Mouse (Mus musculus) hindbrain, embryonic 16.5 days (tissue): ENCODE measurements around the gene Olfr679. TPM values are rescaled to one million over a fixed set of nuclear protein-coding genes. Genes with fewer than 3 reads are reported as not detected.
"Not testable (repeated sequence)": the region's sequence is repeated elsewhere in the genome, so short reads cannot be mapped to it uniquely, and the experiment has no call there.

ENCODE experiments used
- ATAC-seq: fragments of 200-750 bp; cut with Nextera tagmentation; 2 replicates; pipeline ENCODE4 v1.8.0; 2017; ENCODE audit warnings: moderate TSS enrichment, moderate library complexity
- H3K27ac ChIP-seq: fragments of 300-500 bp; sonication (generic); 2 replicates; pipeline ENCODE4 v1.5.1; 2014; ENCODE audit warnings: low read depth, mild to moderate bottlenecking, control low read depth, low read length, moderate library complexity
- H3K27me3 ChIP-seq: fragments of 300-500 bp; sonication (generic); replicated peaks from 2 replicates; pipeline ENCODE4 v1.6.1; 2014; ENCODE audit warnings: low read length; ENCODE audit not compliant: control insufficient read depth, insufficient read depth
- H3K36me3 ChIP-seq: fragments of 300-500 bp; sonication (generic); 2 replicates; pipeline ENCODE4 v1.6.1; 2014; ENCODE audit warnings: mild to moderate bottlenecking, low read length, moderate library complexity, mixed read lengths; ENCODE audit not compliant: control insufficient read depth, insufficient read depth
- H3K4me1 ChIP-seq: fragments of 300-500 bp; sonication (generic); 2 replicates; pipeline ENCODE4 v1.6.1; 2014; ENCODE audit warnings: low read depth, low read length; ENCODE audit not compliant: control insufficient read depth, insufficient read depth
- H3K4me2 ChIP-seq: fragments of 300-500 bp; sonication (generic); 2 replicates; pipeline ENCODE4 v1.6.1; 2014; ENCODE audit warnings: mild to moderate bottlenecking, low read length, control low read depth, moderate library complexity
- H3K4me3 ChIP-seq: fragments of 300-500 bp; sonication (generic); 2 replicates; pipeline ENCODE4 v1.5.1; 2014; ENCODE audit warnings: mild to moderate bottlenecking, low read length, control low read depth, moderate library complexity
- H3K9ac ChIP-seq: fragments of 300-500 bp; sonication (generic); 2 replicates; pipeline ENCODE4 v1.6.1; 2014; ENCODE audit warnings: low read depth, mild to moderate bottlenecking, control low read depth, low read length, moderate library complexity
- H3K9me3 ChIP-seq: fragments of 300-500 bp; sonication (generic); 2 replicates; pipeline ENCODE4 v1.6.1; 2014; ENCODE audit warnings: mild to moderate bottlenecking, low read length, moderate library complexity; ENCODE audit not compliant: control insufficient read depth
- WGBS: fragments of 180-500 bp; shearing (Covaris S2); extraction: QIAGEN DNeasy Blood & Tissue Kit; methylation state at CpG from one replicate; pipeline ENCODE4 v1.1.7; 2014; 5-methylcytosine and 5-hydroxymethylcytosine counted together
- polyA plus RNA-seq: library from polyadenylated mRNA; unstranded; fragments of >200 nt; fragmentation: Nextera tagmentation; extraction: Ambion mirVana; gene quantifications from 2 replicates; pipeline ENCODE4 v1.2.1, GENCODE M21; 2015

Gene Olfr679
- not detected in 2 replicates for polyA plus RNA-seq

DNA sequence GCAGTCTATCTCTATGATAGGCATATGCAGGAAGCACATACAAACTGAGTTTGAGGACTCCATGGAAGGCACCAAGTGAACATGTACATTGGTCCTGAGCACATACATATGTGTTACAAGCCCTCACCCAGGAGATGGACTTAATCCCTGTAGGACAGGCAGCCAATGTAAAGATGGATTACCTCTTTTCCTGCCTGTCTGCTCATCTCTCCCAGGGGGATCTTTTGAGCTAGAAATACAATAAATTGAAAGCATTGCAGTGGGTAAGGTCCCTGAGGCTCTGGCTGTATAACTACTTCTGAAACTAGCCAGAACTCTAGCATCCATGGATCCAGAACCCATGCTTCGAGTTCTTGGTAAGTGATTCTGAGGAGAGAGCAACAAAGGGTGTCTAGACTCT lies at the start of gene Olfr679:
Gene Olfr679, plus strand, starts transcription at position 301 of the 400 bp plus-strand sequence.
- Histone ChIP-seq H3K36me3 (no peaks in the 10 kb centered on the region), H3K27me3 (no peaks in the 10 kb centered on the region)
- 56% methylated on average over 1 of the region's 1 CpGs for WGBS

GRCm38 (mm10) chr7:105032398-105032797 lies 48.6 kb upstream of the Olfr679 start, which contains the start of gene Olfr676:
TSS of gene Olfr676 (plus strand) at chr7:105032698.
- Histone ChIP-seq H3K27ac (no peak within 1 kb of the TSS), H3K4me2 (no peak within 1 kb of the TSS), H3K36me3 (no peaks in the 10 kb centered on the region), H3K4me3 (no peak within 1 kb of the TSS), H3K9ac (no peak within 1 kb of the TSS), H3K4me1 (no peaks in the 10 kb centered on the region), H3K27me3 (no peaks in the 10 kb centered on the region), H3K9me3 (no peaks in the 10 kb centered on the region)
- no peak for ATAC-seq

More for the DNA sequence above, at the start of gene Olfr679:
- Histone ChIP-seq H3K4me2 (no peak within 1 kb of the TSS), H3K4me1 (no peaks in the 10 kb centered on the region), H3K27ac (no peak within 1 kb of the TSS), H3K9me3 (no peaks in the 10 kb centered on the region), H3K4me3 (no peak within 1 kb of the TSS), H3K9ac (no peak within 1 kb of the TSS)
- no peak for ATAC-seq

DNA sequence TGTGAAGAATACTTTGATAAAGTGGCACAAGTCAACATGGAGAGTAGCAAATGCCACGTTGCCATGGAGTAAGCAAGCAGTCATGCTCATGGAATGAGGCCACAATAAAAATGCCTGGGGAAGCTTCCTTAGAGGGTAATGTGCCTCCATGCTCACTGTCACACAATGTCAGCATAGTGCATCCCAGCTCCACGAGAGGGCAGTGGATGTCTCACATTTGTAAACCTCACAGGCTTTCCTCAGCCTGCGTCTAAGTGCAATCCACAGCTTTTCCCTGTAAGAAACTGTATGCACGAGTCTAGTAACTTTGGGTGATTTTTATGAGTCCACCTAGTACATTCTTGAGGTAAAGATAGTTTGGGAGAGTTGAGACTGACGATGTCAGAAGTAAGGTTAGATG lies 47.2 kb upstream of the Olfr679 start:
- 52% methylated on average over 5 of the region's 5 CpGs for WGBS
- H3K27me3 ChIP-seq, H3K4me2 ChIP-seq, ATAC-seq, H3K36me3 ChIP-seq, H3K9ac ChIP-seq, H3K4me1 ChIP-seq, H3K9me3 ChIP-seq, H3K4me3 ChIP-seq, H3K27ac ChIP-seq: not testable (repeated sequence)

GRCm38 (mm10) chr7:105058951-105059350 lies 22.1 kb upstream of the Olfr679 start:
- Histone ChIP-seq H3K9me3 (no peaks in the 10 kb centered on the region), H3K27me3 (no peaks in the 10 kb centered on the region)
- ATAC-seq: no peak

GRCm38 (mm10) chr7:105064175-105064574 lies 16.8 kb upstream of the Olfr679 start, which contains the start of gene Olfr678:
TSS of gene Olfr678 (plus strand) at chr7:105064475.
- Histone ChIP-seq H3K27ac (no peak within 1 kb of the TSS), H3K36me3 (no peaks in the 10 kb centered on the region), H3K4me3 (no peak within 1 kb of the TSS), H3K27me3 (no peaks in the 10 kb centered on the region), H3K9me3 (no peaks in the 10 kb centered on the region), H3K9ac (no peak within 1 kb of the TSS), H3K4me2 (no peak within 1 kb of the TSS), H3K4me1 (no peaks in the 10 kb centered on the region)
- WGBS: 94% methylated on average over 1 of the region's 1 CpGs
- no peak for ATAC-seq

More at GRCm38 (mm10) chr7:105058951-105059350, 22.1 kb upstream of the Olfr679 start:
- no peak overlapping the region for H3K4me2 ChIP-seq
- H3K4me1 ChIP-seq: no peaks in the 10 kb centered on the region
- no peaks in the 10 kb centered on the region for H3K36me3 ChIP-seq
- H3K9ac ChIP-seq: no peak overlapping the region
- H3K27ac ChIP-seq: no peak overlapping the region
- no peak overlapping the region for H3K4me3 ChIP-seq

DNA sequence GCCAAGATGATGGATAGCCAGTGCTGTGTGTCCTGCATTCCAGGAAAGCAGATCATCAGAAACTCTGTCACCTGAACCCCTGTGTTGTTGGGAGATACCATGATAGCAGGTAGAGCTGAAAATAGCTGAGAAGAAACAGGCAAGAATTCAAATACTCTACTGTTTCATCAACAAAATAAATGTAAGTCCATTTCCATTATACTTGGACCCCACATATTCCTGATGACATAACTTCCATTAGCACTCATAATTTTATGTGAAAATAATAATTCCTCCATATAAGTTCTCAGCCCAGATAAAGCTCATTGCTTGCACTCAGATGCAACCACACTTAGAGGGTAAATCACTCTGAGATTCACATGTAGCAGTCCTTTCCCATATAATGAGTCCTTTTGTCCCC lies 11.7 kb downstream of the Olfr679 start, which contains the start of gene Olfr680-ps1:
Gene Olfr680-ps1, minus strand, starts transcription at position 101 of the 400 bp plus-strand sequence.
- not testable (repeated sequence) for H3K4me3 ChIP-seq, H3K4me1 ChIP-seq, H3K9me3 ChIP-seq, H3K36me3 ChIP-seq, H3K27ac ChIP-seq, H3K4me2 ChIP-seq, H3K27me3 ChIP-seq, H3K9ac ChIP-seq, ATAC-seq

DNA sequence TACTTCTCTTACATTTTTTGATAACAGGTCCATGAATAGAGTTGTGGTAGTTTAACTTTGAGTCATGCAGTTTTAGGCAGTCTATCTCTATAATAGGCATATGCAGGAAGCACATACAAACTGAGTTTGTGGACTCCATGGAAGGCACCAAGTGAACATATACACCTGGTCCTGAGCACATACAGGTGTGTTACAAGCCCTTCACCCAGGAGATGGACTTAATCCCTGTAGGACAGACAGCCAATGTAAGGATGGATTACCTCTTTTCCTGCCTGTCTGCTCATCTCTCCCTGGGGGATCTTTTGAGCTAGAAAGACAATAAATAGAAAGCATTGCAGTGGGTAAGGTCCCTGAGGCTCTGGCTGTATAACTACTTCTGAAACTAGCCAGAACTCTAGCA lies 35.5 kb downstream of the Olfr679 start, which contains the start of gene Olfr681:
Gene Olfr681, plus strand, starts transcription at position 301 of the 400 bp plus-strand sequence.
- Histone ChIP-seq H3K4me2 (no peak within 1 kb of the TSS), H3K4me3 (no peak within 1 kb of the TSS), H3K27me3 (no peaks in the 10 kb centered on the region), H3K4me1 (no peaks in the 10 kb centered on the region), H3K36me3 (no peaks in the 10 kb centered on the region), H3K9ac (no peak within 1 kb of the TSS), H3K9me3 (no peaks in the 10 kb centered on the region), H3K27ac (no peak within 1 kb of the TSS)
- ATAC-seq: no peak

Other genes with a start within 250 kb of the Olfr679 start
- not detected in 2 replicates for gene Usp17lb, start 238.6 kb upstream of the Olfr679 start, polyA plus RNA-seq
- not detected in 2 replicates for gene Usp17la, start 224.2 kb upstream of the Olfr679 start, polyA plus RNA-seq
- not detected in 2 replicates for gene Olfr665, start 203.2 kb upstream of the Olfr679 start, polyA plus RNA-seq
- not detected in 2 replicates for gene Olfr666, start 185.3 kb upstream of the Olfr679 start, polyA plus RNA-seq
- not detected in 2 replicates for gene Olfr667, start 159.7 kb upstream of the Olfr679 start, polyA plus RNA-seq
- gene Olfr668, start 153.1 kb upstream of the Olfr679 start, polyA plus RNA-seq: not detected in 2 replicates
- not detected in 2 replicates for gene Olfr669, start 147.0 kb upstream of the Olfr679 start, polyA plus RNA-seq
- not detected in 2 replicates for gene Olfr670, start 118.6 kb upstream of the Olfr679 start, polyA plus RNA-seq
- gene Olfr671, start 102.1 kb upstream of the Olfr679 start, polyA plus RNA-seq: not detected in 2 replicates
- not detected in 2 replicates for gene Olfr672, start 79.2 kb upstream of the Olfr679 start, polyA plus RNA-seq
- not detected in 2 replicates for gene Olfr675, start 52.7 kb upstream of the Olfr679 start, polyA plus RNA-seq
- gene Olfr676, start 48.5 kb upstream of the Olfr679 start, polyA plus RNA-seq: not detected in 2 replicates
- not detected in 2 replicates for gene Olfr677, start 29.8 kb upstream of the Olfr679 start, polyA plus RNA-seq
- not detected in 2 replicates for gene Olfr678, start 16.7 kb upstream of the Olfr679 start, polyA plus RNA-seq
- gene Olfr680-ps1, start 11.6 kb downstream of the Olfr679 start, polyA plus RNA-seq: not detected in 2 replicates
- not detected in 2 replicates for gene Olfr681, start 35.6 kb downstream of the Olfr679 start, polyA plus RNA-seq
- gene Olfr683, start 65.8 kb downstream of the Olfr679 start, polyA plus RNA-seq: not detected in 2 replicates
- not detected in 2 replicates for gene Olfr684, start 82.4 kb downstream of the Olfr679 start, polyA plus RNA-seq
- not detected in 2 replicates for gene Olfr685, start 104.8 kb downstream of the Olfr679 start, polyA plus RNA-seq
- gene Olfr686, start 126.3 kb downstream of the Olfr679 start, polyA plus RNA-seq: not detected in 2 replicates
- not detected in 2 replicates for gene Olfr688, start 206.9 kb downstream of the Olfr679 start, polyA plus RNA-seq
- gene Olfr689, start 230.0 kb downstream of the Olfr679 start, polyA plus RNA-seq: not detected in 2 replicates